Mouse (Mus musculus) hematopoietic stem cell, adult 5-6 weeks (primary cell): Measurements from ENCODE around the gene Adgre5. TPM values are rescaled to one million over a fixed set of nuclear protein-coding genes. Genes with fewer than 3 reads are reported as not detected.

Experiments used
- total RNA-seq: library from RNA; stranded (forward); fragments of 172-1452, 232-1000 nt; gene quantifications from 2 replicates; pipeline ENCODE4 v1.2.3, GENCODE M21; 2017

Adgre5 gene
- total RNA-seq, 1 experiment from 2014 or later = 24.9 TPM

Other genes starting within 250 kb of the Adgre5 start
- not detected in 2 replicates for gene Olfr370, start 205.5 kb downstream of the Adgre5 start, total RNA-seq
- gene Ndufb7, start 174.7 kb downstream of the Adgre5 start, total RNA-seq = 103 and 142 TPM in 2 replicates
- gene Tecr, start 133.4 kb downstream of the Adgre5 start, total RNA-seq = 310 and 360 TPM in 2 replicates
- 68.1 and 73.6 TPM in 2 replicates for gene Dnajb1, start 133.1 kb downstream of the Adgre5 start, total RNA-seq
- gene Gipc1, start 88.6 kb downstream of the Adgre5 start, total RNA-seq = 4.6 and 13.5 TPM in 2 replicates
- 0.79 and 0.94 TPM in 2 replicates for gene Ptger1, start 74.6 kb downstream of the Adgre5 start, total RNA-seq
- gene Pkn1, start 42.1 kb downstream of the Adgre5 start, total RNA-seq = 67.6 and 83.1 TPM in 2 replicates
- 61.0 and 66.9 TPM in 2 replicates for gene Ddx39, start 26.1 kb downstream of the Adgre5 start, total RNA-seq
- gene Adgrl1, start 158.8 kb upstream of the Adgre5 start, total RNA-seq = 4.2 and 5.0 TPM in 2 replicates
- 0.30 TPM in 1 of 2 replicates, not detected in the other for gene Gm10644, start 213.9 kb upstream of the Adgre5 start, total RNA-seq
- 22.3 and 22.5 TPM in 2 replicates for gene Asf1b, start 214.2 kb upstream of the Adgre5 start, total RNA-seq
- 24.0 and 27.6 TPM in 2 replicates for gene Prkaca, start 231.7 kb upstream of the Adgre5 start, total RNA-seq